Mouse (Mus musculus) heart, adult 2 months (tissue): ENCODE measurements around the gene Cd72.

ENCODE experiments used
- CTCF ChIP-seq: fragments of 200-600 bp; IDR thresholded peaks from 2 replicates; pipeline ENCODE4 v1.8.1; 2022; ENCODE audit warnings: antibody characterized with exemption, mild to moderate bottlenecking, moderate library complexity
- EP300 ChIP-seq: fragments of 200-500 bp; IDR thresholded peaks from 2 replicates; pipeline ENCODE4 v1.6.1; 2011; ENCODE audit warnings: low read depth, low read length, control low read depth; ENCODE audit not compliant: insufficient read depth
- POLR2A ChIP-seq: fragments of 200-500 bp; IDR thresholded peaks from 2 replicates; pipeline ENCODE4 v1.6.1; 2011; ENCODE audit warnings: mild to moderate bottlenecking, low read depth, low read length, control low read depth; ENCODE audit not compliant: insufficient read depth

- TF ChIP-seq CTCF = no peak
- no peak for TF ChIP-seq EP300
- TF ChIP-seq POLR2A = no peak
Measured at GRCm38 (mm10) chr4:43418450-43418849, 36.0 kb downstream of the Cd72 start.
